Mouse (Mus musculus): Measurements from ENCODE around the gene Ckmt2. TPM values are rescaled to one million over a fixed set of nuclear protein-coding genes. Genes with fewer than 3 reads are reported as not detected.

The Ckmt2 gene
- polyA plus RNA-seq, 1 experiment from 2014 or later = not detected

DNA sequence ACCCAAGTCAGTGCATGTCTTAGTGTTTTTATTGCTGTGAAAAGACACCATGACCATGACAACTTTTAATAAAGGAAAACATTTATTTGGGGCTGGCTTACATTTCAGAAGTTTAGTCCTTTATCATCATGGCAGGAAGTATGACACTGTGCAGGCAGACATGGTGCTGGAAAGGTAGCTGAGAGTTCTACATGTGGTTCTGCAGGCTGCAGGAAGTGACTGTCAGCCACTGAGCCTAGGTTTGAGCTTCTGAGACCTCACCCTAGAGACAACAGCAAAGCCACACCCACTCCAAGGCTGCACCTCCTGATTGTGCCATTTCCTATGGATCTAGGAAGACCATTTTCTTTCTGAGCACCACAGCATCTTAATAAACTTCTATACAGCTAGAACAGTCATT is 48.8 kb downstream of the Ckmt2 start:
- Histone ChIP-seq H3K27ac (replicated peaks; ENCODE audit: low read depth, low read length) (no peak overlapping the region), H3K4me1 (ENCODE audit: control insufficient read depth, insufficient read depth, low read length) (no peaks in the 10 kb centered on the region), H3K27me3 (ENCODE audit: control insufficient read depth, insufficient read depth, low read length) (no peaks in the 10 kb centered on the region), H3K4me3 (replicated peaks; ENCODE audit: low read depth, low read length) (no peak overlapping the region), H3K36me3 (ENCODE audit: control insufficient read depth, insufficient read depth, low read length) (no peaks in the 10 kb centered on the region), H3K9me3 (ENCODE audit: control insufficient read depth, low read length) (no peaks in the 10 kb centered on the region), H3K9ac (replicated peaks; ENCODE audit: low read length) (no peak overlapping the region), H3K4me2 (ENCODE audit: low read length) (no peak overlapping the region)
- ATAC-seq (ENCODE audit: low FRiP score, low TSS enrichment) (no peak), DNase-seq (no peak)

DNA sequence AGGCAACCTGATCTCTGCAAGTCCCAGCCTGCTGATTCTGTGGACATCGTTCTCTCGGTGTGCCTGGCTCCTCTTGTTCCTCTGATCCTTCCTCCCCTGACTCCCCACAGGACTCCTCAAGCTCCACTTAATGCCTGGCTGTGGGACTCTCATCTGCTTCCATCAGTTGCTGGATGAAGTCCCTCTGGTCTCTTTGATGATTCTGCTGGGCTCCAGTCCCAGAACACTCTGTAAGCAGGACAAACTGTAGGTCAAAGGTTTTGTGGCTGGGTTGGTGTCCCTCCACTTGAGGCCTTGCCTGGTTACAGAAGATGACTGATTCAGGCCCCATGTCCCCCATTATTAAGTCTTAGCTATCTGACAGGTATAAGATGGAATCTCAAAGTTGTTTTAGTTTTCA is 50.6 kb downstream of the Ckmt2 start:
- Histone ChIP-seq H3K4me1 (ENCODE audit: control insufficient read depth, insufficient read depth, low read length) (no peaks in the 10 kb centered on the region), H3K36me3 (ENCODE audit: control insufficient read depth, insufficient read depth, low read length) (no peaks in the 10 kb centered on the region), H3K27me3 (ENCODE audit: control insufficient read depth, insufficient read depth, low read length) (no peaks in the 10 kb centered on the region), H3K27ac (replicated peaks; ENCODE audit: low read depth, low read length) (no peak overlapping the region), H3K9ac (replicated peaks; ENCODE audit: low read length) (no peak overlapping the region), H3K9me3 (ENCODE audit: control insufficient read depth, low read length) (no peaks in the 10 kb centered on the region), H3K4me3 (replicated peaks; ENCODE audit: low read depth, low read length) (no peak overlapping the region), H3K4me2 (ENCODE audit: low read length) (no peak overlapping the region)
- DNase-seq = no peak
- 91% methylated on average over 2 of the region's 2 CpGs for WGBS
- no peak for ATAC-seq (ENCODE audit: low FRiP score, low TSS enrichment)

- Histone ChIP-seq H3K27me3 (ENCODE audit: control insufficient read depth, insufficient read depth, low read length) (no peaks in the 10 kb centered on the region), H3K4me1 (ENCODE audit: control insufficient read depth, insufficient read depth, low read length) (no peaks in the 10 kb centered on the region), H3K9me3 (ENCODE audit: control insufficient read depth, low read length) (no peaks in the 10 kb centered on the region), H3K27ac (replicated peaks; ENCODE audit: low read depth, low read length) (no peak overlapping the region), H3K4me2 (ENCODE audit: low read length) (no peak overlapping the region), H3K9ac (replicated peaks; ENCODE audit: low read length) (no peak overlapping the region), H3K36me3 (ENCODE audit: control insufficient read depth, insufficient read depth, low read length) (no peaks in the 10 kb centered on the region), H3K4me3 (replicated peaks; ENCODE audit: low read depth, low read length) (no peak overlapping the region)
- ATAC-seq (ENCODE audit: low FRiP score, low TSS enrichment) = no peak
- WGBS = 83% methylated on average over 4 of the region's 4 CpGs
- DNase-seq = no peak
Observed at GRCm38 (mm10) chr13:91824845-91825550, 51.7 kb downstream of the Ckmt2 start.

DNA sequence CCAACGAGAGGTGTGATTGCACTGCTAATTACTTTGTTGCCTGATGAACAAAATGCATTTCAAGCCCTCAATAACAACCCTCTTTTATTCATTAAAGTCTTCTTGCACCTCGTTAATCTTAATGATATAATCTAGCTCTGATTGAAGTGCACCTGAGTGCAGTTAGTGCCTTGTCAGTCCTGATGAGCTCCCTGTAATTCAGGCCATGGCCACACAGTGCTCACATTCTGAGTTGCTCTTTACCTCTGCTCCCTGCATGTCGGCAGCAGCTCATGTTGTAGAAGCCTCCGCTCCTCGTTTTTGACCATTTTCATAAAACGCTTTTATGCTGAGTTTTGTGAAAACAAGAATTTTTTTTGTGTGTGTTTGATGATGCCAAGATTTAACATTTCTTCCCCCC is 53.0 kb downstream of the Ckmt2 start:
- DNase-seq (no peak), ATAC-seq (ENCODE audit: low FRiP score, low TSS enrichment) (no peak)
- 84% methylated on average over 6 of the region's 6 CpGs for WGBS
- Histone ChIP-seq H3K27me3 (ENCODE audit: control insufficient read depth, insufficient read depth, low read length) (no peaks in the 10 kb centered on the region), H3K9me3 (ENCODE audit: control insufficient read depth, low read length) (no peaks in the 10 kb centered on the region), H3K4me1 (ENCODE audit: control insufficient read depth, insufficient read depth, low read length) (no peaks in the 10 kb centered on the region), H3K36me3 (ENCODE audit: control insufficient read depth, insufficient read depth, low read length) (no peaks in the 10 kb centered on the region), H3K4me2 (ENCODE audit: low read length) (no peak overlapping the region), H3K9ac (replicated peaks; ENCODE audit: low read length) (no peak overlapping the region), H3K27ac (replicated peaks; ENCODE audit: low read depth, low read length) (no peak overlapping the region), H3K4me3 (replicated peaks; ENCODE audit: low read depth, low read length) (no peak overlapping the region)

GRCm38 (mm10) chr13:91814670-91815069 is 62.0 kb downstream of the Ckmt2 start:
- Histone ChIP-seq H3K27me3 (ENCODE audit: control insufficient read depth, insufficient read depth, low read length) (no peaks in the 10 kb centered on the region), H3K4me3 (replicated peaks; ENCODE audit: low read depth, low read length) (no peak overlapping the region), H3K9ac (replicated peaks; ENCODE audit: low read length) (no peak overlapping the region), H3K27ac (replicated peaks; ENCODE audit: low read depth, low read length) (no peak overlapping the region), H3K4me1 (ENCODE audit: control insufficient read depth, insufficient read depth, low read length) (no peaks in the 10 kb centered on the region), H3K36me3 (ENCODE audit: control insufficient read depth, insufficient read depth, low read length) (no peaks in the 10 kb centered on the region), H3K9me3 (ENCODE audit: control insufficient read depth, low read length) (no peaks in the 10 kb centered on the region), H3K4me2 (ENCODE audit: low read length) (no peak overlapping the region)
- WGBS = 89% methylated on average over 5 of the region's 5 CpGs
- DNase-seq (no peak), ATAC-seq (ENCODE audit: low FRiP score, low TSS enrichment) (no peak)

- H3K9ac ChIP-seq (replicated peaks; ENCODE audit: low read length) = no peak overlapping the region
- H3K4me3 ChIP-seq (replicated peaks; ENCODE audit: low read depth, low read length) = no peak overlapping the region
- ATAC-seq (ENCODE audit: low FRiP score, low TSS enrichment) (no peak), DNase-seq (peak; percentile 76)
- H3K27ac ChIP-seq (replicated peaks; ENCODE audit: low read depth, low read length) = no peak overlapping the region
- H3K9me3 ChIP-seq (ENCODE audit: control insufficient read depth, low read length) = no peaks in the 10 kb centered on the region
- H3K36me3 ChIP-seq (ENCODE audit: control insufficient read depth, insufficient read depth, low read length) = peaks cover 14% of the 10 kb centered on the region
- WGBS = 43% methylated on average over 2 of the region's 2 CpGs
- no peak overlapping the region for H3K4me2 ChIP-seq (ENCODE audit: low read length)
- H3K4me1 ChIP-seq (ENCODE audit: control insufficient read depth, insufficient read depth, low read length) = peaks cover 11% of the 10 kb centered on the region; the same call in 1 of the 2 replicates
- no peaks in the 10 kb centered on the region for H3K27me3 ChIP-seq (ENCODE audit: control insufficient read depth, insufficient read depth, low read length)
Observed at GRCm38 (mm10) chr13:91809476-91809875, 67.2 kb downstream of the Ckmt2 start.

GRCm38 (mm10) chr13:91807874-91808575 is 68.7 kb downstream of the Ckmt2 start:
- H3K4me1 ChIP-seq (ENCODE audit: control insufficient read depth, insufficient read depth, low read length) = peaks cover 11% of the 10 kb centered on the region; the same call in 1 of the 2 replicates
- H3K4me3 ChIP-seq (replicated peaks; ENCODE audit: low read depth, low read length) = peak overlapping the region; percentile 93
- no peaks in the 10 kb centered on the region for H3K27me3 ChIP-seq (ENCODE audit: control insufficient read depth, insufficient read depth, low read length)
- DNase-seq (peak; percentile 53), ATAC-seq (ENCODE audit: low FRiP score, low TSS enrichment) (no peak)
- peaks cover 18% of the 10 kb centered on the region for H3K36me3 ChIP-seq (ENCODE audit: control insufficient read depth, insufficient read depth, low read length)
- no peaks in the 10 kb centered on the region for H3K9me3 ChIP-seq (ENCODE audit: control insufficient read depth, low read length)
- H3K4me2 ChIP-seq (ENCODE audit: low read length) = peak overlapping the region; percentile 60
- H3K27ac ChIP-seq (replicated peaks; ENCODE audit: low read depth, low read length) = peak overlapping the region; percentile 96
- peak overlapping the region; percentile 98 for H3K9ac ChIP-seq (replicated peaks; ENCODE audit: low read length)
- 39% methylated on average over 20 of the region's 20 CpGs for WGBS

GRCm38 (mm10) chr13:91807155-91807839 is 69.4 kb downstream of the Ckmt2 start, which contains the start of gene Zcchc9:
Gene Zcchc9, minus strand, starts transcription at chr13:91807705.
- Histone ChIP-seq H3K36me3 (ENCODE audit: control insufficient read depth, insufficient read depth, low read length) (peaks cover 18% of the 10 kb centered on the region), H3K4me2 (ENCODE audit: low read length) (peak within 1 kb of the TSS; percentile 60)

More at GRCm38 (mm10) chr13:91807155-91807839, 69.4 kb downstream of the Ckmt2 start, which contains the start of gene Zcchc9:
- Histone ChIP-seq H3K27ac (replicated peaks; ENCODE audit: low read depth, low read length) (peak within 1 kb of the TSS; percentile 96), H3K4me1 (ENCODE audit: control insufficient read depth, insufficient read depth, low read length) (peaks cover 11% of the 10 kb centered on the region; the same call in 1 of the 2 replicates), H3K27me3 (ENCODE audit: control insufficient read depth, insufficient read depth, low read length) (no peaks in the 10 kb centered on the region), H3K4me3 (replicated peaks; ENCODE audit: low read depth, low read length) (peak within 1 kb of the TSS; percentile 93), H3K9ac (replicated peaks; ENCODE audit: low read length) (peak within 1 kb of the TSS; percentile 98), H3K9me3 (ENCODE audit: control insufficient read depth, low read length) (no peaks in the 10 kb centered on the region)
- WGBS = under 1% methylated on average over 50 of the region's 50 CpGs
- ATAC-seq (ENCODE audit: low FRiP score, low TSS enrichment) (peak; percentile 98), DNase-seq (peak; percentile 96)

Measured in midbrain, embryonic 14.5 days (tissue).